Mouse (Mus musculus) CD4-positive helper T cell, adult 2 months (primary cell): ENCODE measurements around the gene Iqce.
A peak's percentile ranks its signal among the peaks of the same experiment; 100 is the strongest.

Experiments
- DNase-seq: peaks from one replicate; pipeline ENCODE4 v3.0.0-alpha.2; 2012; ENCODE audit warnings: low read depth, missing footprints, low spot score

Iqce gene

DNA sequence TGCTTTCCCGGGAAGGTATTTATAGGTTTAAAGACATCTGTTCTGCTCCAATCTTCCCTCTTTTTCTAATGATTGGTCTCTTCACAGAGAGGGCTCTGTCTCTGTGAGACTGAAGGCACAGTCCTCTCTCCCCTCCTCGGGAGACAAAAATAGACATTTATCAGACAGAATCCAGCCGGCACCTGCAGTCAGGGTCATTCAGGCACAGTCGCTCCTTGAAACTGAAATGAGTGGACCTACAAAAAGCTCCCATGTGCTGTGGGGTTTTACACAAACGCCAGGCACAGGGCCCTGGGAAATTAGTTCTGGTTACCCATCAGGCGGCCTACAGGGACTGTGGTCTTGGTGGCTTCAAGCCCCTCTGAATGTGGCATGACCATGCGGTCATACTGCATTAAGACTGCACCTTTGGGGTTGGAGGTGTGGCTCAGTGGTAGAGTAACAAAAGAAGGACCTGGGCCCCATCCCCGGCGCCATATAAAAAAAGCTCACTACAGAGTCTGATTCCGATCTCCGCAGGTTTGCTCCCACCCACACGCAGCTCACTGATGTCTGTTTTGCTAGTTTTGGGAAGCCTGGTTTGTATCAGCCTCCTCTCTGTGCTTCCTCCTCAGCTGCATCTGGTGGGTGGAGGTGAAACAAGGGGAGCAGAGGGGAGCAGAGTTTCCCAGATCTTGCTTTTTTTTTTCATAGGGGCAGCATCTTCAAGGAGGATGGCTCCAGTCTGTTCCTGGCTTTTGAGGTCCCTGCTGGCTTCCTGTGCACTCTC is 40.1 kb downstream of the Iqce start:
- DNase-seq = peak; percentile 37

DNA sequence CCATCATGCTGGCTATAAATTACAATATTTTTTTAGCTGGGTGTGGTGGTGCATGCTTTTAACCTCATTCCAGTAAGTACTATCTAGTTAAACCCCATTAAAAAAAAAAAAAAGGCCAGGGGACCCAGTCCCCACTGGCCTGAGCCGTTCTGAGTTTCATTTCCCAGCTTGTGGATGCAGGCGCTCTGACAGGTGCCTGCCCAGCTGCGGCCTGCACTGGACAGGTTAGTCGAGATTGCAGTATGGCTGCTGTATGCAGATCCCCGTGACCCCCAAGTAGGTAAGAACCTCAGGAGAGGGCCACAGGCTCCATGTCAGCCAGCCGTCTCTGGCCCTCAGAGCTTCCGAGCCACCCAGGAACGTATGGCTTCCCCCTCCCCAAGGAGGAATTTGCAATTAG is 40.8 kb downstream of the Iqce start:
- DNase-seq = no peak

DNA sequence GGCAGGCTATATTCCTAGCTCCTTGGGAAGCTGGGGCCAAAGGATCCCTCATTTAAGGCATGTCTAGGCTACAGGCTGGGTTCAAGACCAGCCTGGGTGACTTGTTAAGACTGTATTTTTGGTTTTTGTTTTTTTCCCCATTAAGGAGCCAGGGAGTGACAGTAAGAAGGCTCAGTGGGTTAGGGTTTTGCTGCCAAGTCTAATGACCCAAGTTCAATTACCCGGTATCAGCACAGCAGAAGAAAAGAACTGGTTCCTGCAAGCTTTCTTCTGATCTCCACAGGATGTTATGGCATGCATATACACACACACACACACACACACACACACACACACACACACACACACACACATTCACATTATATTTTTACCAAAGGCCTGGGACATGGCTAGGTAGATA is 41.8 kb downstream of the Iqce start:
- peak; percentile 39 for DNase-seq

- DNase-seq = peak; percentile 60
Observed at GRCm38 (mm10) chr5:140659607-140660272, 42.4 kb downstream of the Iqce start.

- DNase-seq = no peak
Observed at GRCm38 (mm10) chr5:140654096-140654845, 47.9 kb downstream of the Iqce start.

GRCm38 (mm10) chr5:140652587-140652986 is 49.6 kb downstream of the Iqce start:
- no peak for DNase-seq

GRCm38 (mm10) chr5:140651231-140651630 is 50.9 kb downstream of the Iqce start:
- no peak for DNase-seq

DNA sequence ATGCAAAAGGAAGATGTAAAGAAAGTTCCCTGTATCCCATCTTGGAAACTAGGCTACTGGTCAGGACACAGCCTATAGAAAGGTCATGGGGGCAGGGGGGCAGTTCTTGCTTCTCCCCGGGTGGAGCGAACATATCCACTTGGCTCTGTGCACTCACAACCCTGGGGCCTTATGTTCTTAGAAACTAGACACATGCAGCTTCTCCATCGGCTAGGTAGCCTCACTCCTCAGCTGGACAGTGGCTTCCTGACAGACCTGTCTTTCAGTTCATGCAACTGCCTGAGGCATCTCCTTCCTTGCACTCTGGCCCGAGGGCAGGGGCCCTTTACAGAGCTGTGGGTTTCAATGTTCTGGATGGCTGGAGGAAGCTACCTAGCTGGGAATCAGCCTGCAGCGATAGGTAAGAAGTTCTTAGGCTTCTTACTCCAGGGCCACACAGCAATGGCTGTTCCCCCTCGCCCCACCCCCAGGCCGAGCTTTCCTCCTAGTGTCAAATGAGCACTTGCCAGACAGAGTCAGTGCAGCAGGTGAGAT is 52.2 kb downstream of the Iqce start:
- no peak for DNase-seq

GRCm38 (mm10) chr5:140649101-140649667 is 53.0 kb downstream of the Iqce start:
- peak; percentile 96 for DNase-seq

- DNase-seq = no peak
Observed at GRCm38 (mm10) chr5:140648519-140649100, 53.6 kb downstream of the Iqce start, which contains the start of gene Ttyh3. TSS of gene Ttyh3 (minus strand) at chr5:140649031.

DNA sequence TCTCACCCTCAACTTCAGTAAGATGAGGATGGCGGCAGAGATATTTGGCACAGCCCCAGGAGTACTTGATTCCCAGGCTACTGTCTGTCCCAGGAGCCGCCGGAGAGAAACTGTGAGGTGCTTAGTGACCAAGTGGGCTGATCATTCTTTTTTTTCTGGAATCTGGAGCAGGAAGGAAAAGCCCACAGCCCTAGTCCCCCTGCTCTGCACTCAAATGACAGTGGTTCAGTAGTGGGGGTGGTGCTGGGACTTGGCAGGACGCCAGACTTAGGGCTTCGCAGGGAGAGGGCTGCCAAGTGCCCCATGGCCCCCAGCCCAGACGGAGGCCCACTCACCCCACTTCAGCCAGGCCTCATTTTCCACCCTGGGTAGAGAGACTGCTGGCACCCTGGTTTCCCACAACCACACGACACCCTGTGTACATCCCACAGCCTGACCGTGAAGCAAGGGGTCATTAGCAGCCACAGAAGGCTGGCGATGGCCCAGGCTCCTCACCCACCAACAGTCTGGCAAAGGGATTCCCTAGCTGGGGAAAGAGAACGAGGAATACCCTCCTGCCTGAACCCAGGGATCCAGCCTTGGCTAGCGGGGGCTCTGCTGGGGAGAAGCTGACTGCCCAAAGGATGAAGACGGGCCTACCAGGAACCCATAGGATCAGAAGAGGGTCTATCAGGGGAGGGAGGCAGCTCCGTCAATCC is 54.2 kb downstream of the Iqce start:
- peak; percentile 46 for DNase-seq

DNA sequence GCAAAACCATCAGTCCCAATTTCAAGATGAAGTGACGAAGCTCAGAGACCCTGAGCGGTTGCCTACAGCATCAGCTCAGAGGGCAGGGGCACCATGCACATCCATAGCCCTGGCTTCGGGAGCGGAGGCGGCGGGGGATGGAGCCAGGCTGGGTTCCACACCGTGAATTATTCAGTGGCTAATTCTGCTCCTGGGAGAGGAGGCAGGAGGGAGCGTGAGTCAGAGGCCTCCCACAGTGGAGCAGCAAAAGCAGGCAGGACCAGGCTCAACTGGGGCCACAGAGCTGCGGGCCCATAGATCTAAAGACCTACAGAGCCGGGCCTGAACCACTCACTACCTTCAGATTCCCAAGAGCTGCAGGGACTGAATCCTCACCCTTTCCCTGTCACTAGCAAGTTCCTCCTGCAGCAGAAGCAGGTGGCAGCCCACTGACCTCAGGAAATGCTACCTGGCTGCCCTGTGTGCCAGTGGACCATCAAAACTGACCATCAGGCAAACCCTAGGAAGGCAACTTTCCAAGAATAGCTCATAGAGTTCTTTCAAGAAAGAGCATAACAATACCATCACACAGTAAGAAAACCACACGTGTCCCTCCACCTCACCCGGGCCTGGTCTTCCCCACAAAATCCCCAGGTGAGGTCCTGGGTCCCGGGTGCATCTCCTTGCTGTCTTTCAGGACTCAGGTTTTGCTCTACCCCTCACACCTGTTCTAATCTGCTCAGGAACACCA is 55.0 kb downstream of the Iqce start:
- DNase-seq = no peak

DNA sequence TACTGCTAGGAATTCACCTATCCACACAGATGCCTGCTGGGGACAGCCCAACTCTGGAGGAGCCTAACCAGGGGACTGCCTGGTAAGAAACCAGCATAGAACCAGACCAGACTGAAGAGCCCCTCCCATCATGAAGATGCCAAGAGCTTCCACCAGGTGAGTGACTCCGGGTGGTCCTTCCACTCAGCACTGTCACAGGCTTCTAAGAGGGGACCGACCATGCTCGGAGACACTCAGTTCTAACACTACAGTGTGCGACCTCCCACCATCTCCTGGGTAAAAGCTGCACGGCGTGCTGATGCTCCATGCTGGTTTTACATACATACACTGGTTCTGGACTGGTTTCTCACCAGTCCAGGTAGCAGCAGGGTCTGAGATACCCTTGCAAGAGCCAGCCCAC is 56.0 kb downstream of the Iqce start:
- DNase-seq = no peak

- no peak for DNase-seq
Observed at GRCm38 (mm10) chr5:140645454-140645853, 56.7 kb downstream of the Iqce start.

- no peak for DNase-seq
Observed at GRCm38 (mm10) chr5:140644702-140645201, 57.4 kb downstream of the Iqce start.

DNA sequence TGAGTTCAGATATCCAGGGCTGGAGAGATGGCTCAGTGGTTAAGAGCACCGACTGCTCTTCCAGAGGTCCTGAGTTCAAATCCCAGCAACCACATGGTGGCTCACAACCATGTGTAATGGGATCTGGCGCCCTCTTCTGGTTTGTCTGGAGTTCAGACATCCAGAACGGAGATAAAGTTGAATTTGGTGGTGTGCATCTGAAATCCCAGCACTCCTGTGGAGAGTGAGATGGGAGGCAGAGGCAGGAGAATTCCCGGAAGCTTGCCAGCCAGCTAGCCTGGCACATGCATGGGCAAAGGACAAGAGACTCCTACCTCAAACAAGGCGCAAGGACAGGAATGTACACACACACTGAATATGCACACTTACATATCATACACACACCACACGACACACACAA is 57.9 kb downstream of the Iqce start:
- no peak for DNase-seq

DNA sequence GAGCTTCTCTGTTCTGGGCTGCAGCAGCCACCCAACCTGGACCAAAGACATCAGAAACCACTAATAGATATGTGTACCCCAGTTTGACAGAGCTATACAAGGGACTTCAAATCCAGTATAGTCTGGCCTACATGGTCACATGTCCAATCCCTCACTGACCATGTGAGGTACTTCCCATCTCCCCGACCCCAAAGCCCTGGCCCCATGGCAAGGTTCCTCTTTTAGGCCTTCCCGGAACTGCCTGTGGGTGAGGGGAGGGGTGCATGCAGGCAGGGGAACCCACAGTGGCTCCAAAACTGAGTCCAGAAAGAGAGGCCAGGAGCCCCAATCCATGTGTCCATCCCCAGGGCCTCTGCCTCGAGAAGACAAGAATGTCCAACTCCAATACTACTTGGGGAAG is 60.1 kb downstream of the Iqce start:
- no peak for DNase-seq

GRCm38 (mm10) chr5:140641254-140641928 is 60.8 kb downstream of the Iqce start:
- no peak for DNase-seq

DNA sequence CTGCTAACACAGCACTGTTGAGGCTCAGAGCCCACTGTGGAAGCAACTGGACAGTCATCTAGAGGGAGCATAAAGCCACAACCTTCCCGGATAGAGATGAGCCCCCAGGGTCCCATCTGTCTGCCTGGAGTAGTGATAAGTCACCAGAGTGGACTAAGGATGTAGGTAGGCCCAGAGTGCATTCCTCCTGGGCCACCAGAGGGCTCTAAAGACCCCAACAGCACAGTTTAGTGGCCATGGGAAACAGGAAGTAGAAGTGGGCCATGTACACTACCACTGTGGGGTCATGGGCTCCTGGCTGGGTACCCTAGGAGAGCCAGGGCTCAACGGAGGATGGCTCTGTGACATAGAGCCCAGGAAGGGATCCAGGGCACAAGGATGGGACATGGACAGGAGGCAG is 61.4 kb downstream of the Iqce start:
- no peak for DNase-seq
